Mouse (Mus musculus) neural tube, embryonic 15.5 days (tissue): ENCODE measurements around the gene Wdr45. TPM values are rescaled to one million over a fixed set of nuclear protein-coding genes. Genes with fewer than 3 reads are reported as not detected.
A peak's percentile ranks its signal among the peaks of the same experiment; 100 is the strongest.

Source experiments
- ATAC-seq: fragments of 200-750 bp; cut with Nextera tagmentation; 2 replicates; pipeline ENCODE4 v1.8.0; 2017; ENCODE audit warnings: mild to moderate bottlenecking, moderate TSS enrichment, moderate library complexity; ENCODE audit not compliant: low FRiP score
- H3K27ac ChIP-seq: fragments of 300-500 bp; sonication (generic); replicated peaks from 2 replicates; pipeline ENCODE4 v1.5.1; 2015; ENCODE audit warnings: mild to moderate bottlenecking, inconsistent platforms
- H3K27me3 ChIP-seq: fragments of 300-500 bp; sonication (generic); replicated peaks from 2 replicates; pipeline ENCODE4 v1.6.1; 2015; ENCODE audit warnings: inconsistent platforms
- H3K36me3 ChIP-seq: fragments of 300-500 bp; sonication (generic); 2 replicates; pipeline ENCODE4 v1.6.1; 2015; ENCODE audit warnings: inconsistent platforms
- H3K4me1 ChIP-seq: fragments of 300-500 bp; sonication (generic); 2 replicates; pipeline ENCODE4 v1.6.1; 2015; ENCODE audit warnings: inconsistent platforms
- H3K4me2 ChIP-seq: fragments of 300-500 bp; sonication (generic); 2 replicates; pipeline ENCODE4 v1.6.1; 2015; ENCODE audit warnings: inconsistent platforms, mild to moderate bottlenecking, moderate library complexity
- H3K4me3 ChIP-seq: fragments of 300-500 bp; sonication (generic); replicated peaks from 2 replicates; pipeline ENCODE4 v1.5.1; 2015; ENCODE audit warnings: mild to moderate bottlenecking, inconsistent platforms
- H3K9ac ChIP-seq: fragments of 300-500 bp; sonication (generic); replicated peaks from 2 replicates; pipeline ENCODE4 v1.6.1; 2015; ENCODE audit warnings: mild to moderate bottlenecking, inconsistent platforms
- H3K9me3 ChIP-seq: fragments of 300-500 bp; sonication (generic); replicated peaks from 2 replicates; pipeline ENCODE4 v1.6.1; 2016; ENCODE audit warnings: inconsistent platforms
- WGBS: fragments of 180-500 bp; shearing (Covaris S2); methylation state at CpG from one replicate; pipeline ENCODE4 v1.1.7; 2015; ENCODE audit warnings: mixed read lengths; 5-methylcytosine and 5-hydroxymethylcytosine counted together
- polyA plus RNA-seq: library from polyadenylated mRNA; unstranded; fragments of >200 nt; fragmentation: Nextera tagmentation; extraction: Ambion mirVana; gene quantifications from 2 replicates; pipeline ENCODE4 v1.2.1, GENCODE M21; 2015

Gene Wdr45
- polyA plus RNA-seq, 1 experiment from 2014 or later: 34.9 TPM

- WGBS: 24% methylated on average over 4 of the region's 4 CpGs
- Histone ChIP-seq H3K27me3 (no peaks in the 10 kb centered on the region), H3K4me3 (peak overlapping the region; percentile 55), H3K4me1 (peaks cover 7% of the 10 kb centered on the region), H3K4me2 (peak overlapping the region; percentile 66), H3K9me3 (no peaks in the 10 kb centered on the region), H3K27ac (no peak overlapping the region), H3K9ac (peak overlapping the region; percentile 54), H3K36me3 (peaks cover 4% of the 10 kb centered on the region; the same call in 1 of the 2 replicates)
- ATAC-seq: no peak
Measured at GRCm38 (mm10) chrX:7722691-7723090, 8.6 kb downstream of the Wdr45 start.

- Histone ChIP-seq H3K9ac (no peak overlapping the region), H3K4me2 (no peak overlapping the region), H3K4me3 (no peak overlapping the region), H3K27ac (no peak overlapping the region), H3K4me1 (peaks cover 12% of the 10 kb centered on the region), H3K9me3 (no peaks in the 10 kb centered on the region), H3K36me3 (peaks cover 4% of the 10 kb centered on the region; the same call in 1 of the 2 replicates), H3K27me3 (no peaks in the 10 kb centered on the region)
- ATAC-seq: no peak
- WGBS: 90% methylated on average over 7 of the region's 7 CpGs
Measured at GRCm38 (mm10) chrX:7724135-7724534, 10.0 kb downstream of the Wdr45 start.

- H3K27ac ChIP-seq: no peak overlapping the region
- no peaks in the 10 kb centered on the region for H3K27me3 ChIP-seq
- H3K4me3 ChIP-seq: no peak overlapping the region
- ATAC-seq: no peak
- H3K36me3 ChIP-seq: peaks cover 4% of the 10 kb centered on the region; the same call in 1 of the 2 replicates
- peaks cover 18% of the 10 kb centered on the region for H3K4me1 ChIP-seq
- no peak overlapping the region for H3K4me2 ChIP-seq
- H3K9me3 ChIP-seq: no peaks in the 10 kb centered on the region
- no peak overlapping the region for H3K9ac ChIP-seq
- 90% methylated on average over 12 of the region's 12 CpGs for WGBS
Measured at GRCm38 (mm10) chrX:7725841-7726240, 11.7 kb downstream of the Wdr45 start.

- WGBS: 91% methylated on average over 13 of the region's 13 CpGs
- Histone ChIP-seq H3K36me3 (peaks cover 4% of the 10 kb centered on the region; the same call in 1 of the 2 replicates), H3K4me3 (no peak overlapping the region), H3K9ac (no peak overlapping the region), H3K27me3 (no peaks in the 10 kb centered on the region), H3K4me1 (peaks cover 18% of the 10 kb centered on the region), H3K27ac (no peak overlapping the region), H3K4me2 (no peak overlapping the region), H3K9me3 (no peaks in the 10 kb centered on the region)
- ATAC-seq: no peak
Measured at GRCm38 (mm10) chrX:7727176-7727575, 13.0 kb downstream of the Wdr45 start.

GRCm38 (mm10) chrX:7728215-7728921, 14.2 kb downstream of the Wdr45 start, which contains the start of gene Praf2:
TSS of gene Praf2 (plus strand) at chrX:7728439.
- Histone ChIP-seq H3K4me1 (peaks cover 12% of the 10 kb centered on the region), H3K4me3 (peak within 1 kb of the TSS; percentile 49), H3K27ac (peak within 1 kb of the TSS; percentile 79), H3K9me3 (no peaks in the 10 kb centered on the region), H3K27me3 (no peaks in the 10 kb centered on the region), H3K4me2 (peak within 1 kb of the TSS; percentile 60), H3K9ac (peak within 1 kb of the TSS; percentile 57), H3K36me3 (peaks cover 4% of the 10 kb centered on the region; the same call in 1 of the 2 replicates)
- whole genome bisulfite sequencing: 20% methylated on average over 41 of the region's 42 CpGs
- peak; percentile 95 for ATAC-seq

- Histone ChIP-seq H3K4me3 (peak overlapping the region; percentile 49), H3K9ac (peak overlapping the region; percentile 57), H3K27ac (peak overlapping the region; percentile 79), H3K9me3 (no peaks in the 10 kb centered on the region), H3K36me3 (peaks cover 4% of the 10 kb centered on the region; the same call in 1 of the 2 replicates), H3K27me3 (no peaks in the 10 kb centered on the region), H3K4me2 (peak overlapping the region; percentile 60), H3K4me1 (peaks cover 12% of the 10 kb centered on the region)
- WGBS: 42% methylated on average over 4 of the region's 4 CpGs
- peak; percentile 26; the same call in 1 of the 2 replicates for ATAC-seq
Measured at GRCm38 (mm10) chrX:7728922-7729265, 14.8 kb downstream of the Wdr45 start.

- Histone ChIP-seq H3K9ac (no peak overlapping the region), H3K27me3 (no peaks in the 10 kb centered on the region), H3K4me2 (no peak overlapping the region), H3K9me3 (no peaks in the 10 kb centered on the region), H3K4me1 (peaks cover 8% of the 10 kb centered on the region), H3K27ac (no peak overlapping the region), H3K4me3 (no peak overlapping the region), H3K36me3 (peaks cover 8% of the 10 kb centered on the region; the same call in 1 of the 2 replicates)
- WGBS: 33% methylated on average over 26 of the region's 26 CpGs
- no peak for ATAC-seq
Measured at GRCm38 (mm10) chrX:7733571-7734156, 19.5 kb downstream of the Wdr45 start.

- no peaks in the 10 kb centered on the region for H3K9me3 ChIP-seq
- H3K27ac ChIP-seq: no peak overlapping the region
- 71% methylated on average over 14 of the region's 14 CpGs for WGBS
- H3K4me2 ChIP-seq: no peak overlapping the region
- no peaks in the 10 kb centered on the region for H3K4me1 ChIP-seq
- 0 out of 2 replicates have a peak, but pooled peaks cover 8% of the 10 kb centered on the region for H3K36me3 ChIP-seq
- no peak for ATAC-seq
- no peak overlapping the region for H3K9ac ChIP-seq
- no peaks in the 10 kb centered on the region for H3K27me3 ChIP-seq
- H3K4me3 ChIP-seq: no peak overlapping the region
Measured at GRCm38 (mm10) chrX:7739336-7740081, 25.4 kb downstream of the Wdr45 start.

GRCm38 (mm10) chrX:7740082-7740819, 26.1 kb downstream of the Wdr45 start:
- Histone ChIP-seq H3K4me2 (no peak overlapping the region), H3K9ac (no peak overlapping the region), H3K4me3 (no peak overlapping the region), H3K4me1 (no peaks in the 10 kb centered on the region), H3K27me3 (no peaks in the 10 kb centered on the region), H3K27ac (no peak overlapping the region), H3K9me3 (no peaks in the 10 kb centered on the region), H3K36me3 (0 out of 2 replicates have a peak, but pooled peaks cover 8% of the 10 kb centered on the region)
- WGBS: 66% methylated on average over 10 of the region's 10 CpGs
- ATAC-seq: no peak

- no peak overlapping the region for H3K9ac ChIP-seq
- no peaks in the 10 kb centered on the region for H3K27me3 ChIP-seq
- 80% methylated on average over 5 of the region's 5 CpGs for WGBS
- no peaks in the 10 kb centered on the region for H3K9me3 ChIP-seq
- 0 out of 2 replicates have a peak, but pooled peaks cover 8% of the 10 kb centered on the region for H3K36me3 ChIP-seq
- 0 out of 2 replicates have a peak, but pooled peaks cover 2% of the 10 kb centered on the region for H3K4me1 ChIP-seq
- ATAC-seq: no peak
- no peak overlapping the region for H3K4me3 ChIP-seq
- H3K27ac ChIP-seq: no peak overlapping the region
- H3K4me2 ChIP-seq: no peak overlapping the region
Measured at GRCm38 (mm10) chrX:7741103-7741502, 27.0 kb downstream of the Wdr45 start.

GRCm38 (mm10) chrX:7743470-7743869, 29.3 kb downstream of the Wdr45 start:
- no peak for ATAC-seq
- H3K4me1 ChIP-seq: 0 out of 2 replicates have a peak, but pooled peaks cover 2% of the 10 kb centered on the region
- H3K27me3 ChIP-seq: no peaks in the 10 kb centered on the region
- H3K36me3 ChIP-seq: no peaks in the 10 kb centered on the region
- 65% methylated on average over 5 of the region's 5 CpGs for WGBS
- no peak overlapping the region for H3K4me3 ChIP-seq
- H3K9ac ChIP-seq: no peak overlapping the region
- no peak overlapping the region for H3K4me2 ChIP-seq
- no peak overlapping the region for H3K27ac ChIP-seq
- no peaks in the 10 kb centered on the region for H3K9me3 ChIP-seq
